Mouse (Mus musculus) cortical plate, adult 2 months (tissue): ENCODE data around the gene Actr5.
A peak's percentile ranks its signal among the peaks of the same experiment; 100 is the strongest.

Experiments used
- CTCF ChIP-seq: fragments of 200-500 bp; IDR thresholded peaks from 2 replicates; pipeline ENCODE4 v1.5.1; 2011; ENCODE audit warnings: mild to moderate bottlenecking, control low read depth, low read length; ENCODE audit not compliant: insufficient read depth; ENCODE audit errors: extremely low read depth
- POLR2A ChIP-seq: fragments of 200-500 bp; IDR thresholded peaks from 2 replicates; pipeline ENCODE4 v1.6.1; 2011; ENCODE audit warnings: mild to moderate bottlenecking, low read length, control low read depth; ENCODE audit not compliant: insufficient read depth; ENCODE audit errors: extremely low read depth

- TF ChIP-seq CTCF (no peak), POLR2A (peak; percentile 85)
Observed at GRCm38 (mm10) chr2:158624718-158625222, at the start of gene Actr5.
